Mouse (Mus musculus) cerebellum, postnatal 36 days (tissue): ENCODE data around the gene Dpm2.

ENCODE experiments used
- DNase-seq, 2 experiments: peaks; one replicate each; pipeline ENCODE4 v3.0.0; 2021 to 2022; ENCODE audit warnings: mixed read lengths in 2 of 2

Gene Dpm2

GRCm38 (mm10) chr2:32547380-32547779 lies 23.3 kb upstream of the Dpm2 start:
- DNase-seq = no peak

GRCm38 (mm10) chr2:32547964-32548739 lies 22.5 kb upstream of the Dpm2 start:
- no peak for DNase-seq

- no peak for DNase-seq
These were observed 21.5 kb upstream of the Dpm2 start for GRCm38 (mm10) chr2:32549171-32549570.

- DNase-seq = no peak
These were observed 20.9 kb upstream of the Dpm2 start for GRCm38 (mm10) chr2:32549764-32550163.

- DNase-seq = no peak
These were observed 19.4 kb upstream of the Dpm2 start for GRCm38 (mm10) chr2:32551236-32551635.

- DNase-seq = no peak
These were observed 17.0 kb upstream of the Dpm2 start for GRCm38 (mm10) chr2:32553592-32554148.

- DNase-seq = no peak
These were observed 15.2 kb upstream of the Dpm2 start for GRCm38 (mm10) chr2:32555484-32555883.

GRCm38 (mm10) chr2:32556019-32556418 lies 14.6 kb upstream of the Dpm2 start:
- no peak for DNase-seq

- no peak for DNase-seq
These were observed 11.1 kb upstream of the Dpm2 start for GRCm38 (mm10) chr2:32559570-32559969.

- peak; percentile 63 to 75 for DNase-seq
These were observed 4.1 kb upstream of the Dpm2 start for GRCm38 (mm10) chr2:32566536-32567063.

GRCm38 (mm10) chr2:32568149-32568548 lies 2.5 kb upstream of the Dpm2 start:
- DNase-seq = peak; percentile 45 to 66

- no peak for DNase-seq
These were observed 1.7 kb upstream of the Dpm2 start for GRCm38 (mm10) chr2:32568941-32569340.

GRCm38 (mm10) chr2:32572196-32572595 lies 1.5 kb downstream of the Dpm2 start:
- no peak for DNase-seq

- DNase-seq = no peak
These were observed 3.8 kb downstream of the Dpm2 start, which contains the start of gene Pip5kl1 for GRCm38 (mm10) chr2:32574497-32574896. Pip5kl1 (plus strand) TSS chr2:32574797.

- peak; percentile 77 to 82 for DNase-seq
These were observed 4.4 kb downstream of the Dpm2 start for GRCm38 (mm10) chr2:32574901-32575585.

GRCm38 (mm10) chr2:32575586-32576160 lies 5.0 kb downstream of the Dpm2 start, which contains the start of gene 9430097D07Rik:
9430097D07Rik (minus strand) TSS chr2:32575684.
- peak; percentile 78 to 79 for DNase-seq

- no peak for DNase-seq
These were observed 5.9 kb downstream of the Dpm2 start for GRCm38 (mm10) chr2:32576532-32576931.

GRCm38 (mm10) chr2:32578146-32579046 lies 7.7 kb downstream of the Dpm2 start:
- DNase-seq = peak in 1 of 2 experiments; percentile 57

- peak; percentile 76 to 79 for DNase-seq
These were observed 10.9 kb downstream of the Dpm2 start for GRCm38 (mm10) chr2:32581450-32582095.

- peak; percentile 81 to 89 for DNase-seq
These were observed 12.5 kb downstream of the Dpm2 start for GRCm38 (mm10) chr2:32582830-32583799.
